Mouse (Mus musculus) thymus, adult 2 months (tissue): Measurements from ENCODE around the gene Tspan4.

Experiments
- CTCF ChIP-seq: fragments of 200-500 bp; IDR thresholded peaks from 2 replicates; pipeline ENCODE4 v1.5.1; 2012; ENCODE audit warnings: mild to moderate bottlenecking, control low read depth, low read length, moderate library complexity, borderline replicate concordance; ENCODE audit not compliant: control insufficient read depth, poor library complexity, insufficient read depth; ENCODE audit errors: extremely low read depth
- POLR2A ChIP-seq: fragments of 200-500 bp; IDR thresholded peaks from 2 replicates; pipeline ENCODE4 v1.6.1; 2012; ENCODE audit warnings: mild to moderate bottlenecking, low read length, control low read depth, moderate library complexity; ENCODE audit not compliant: control insufficient read depth, poor library complexity, insufficient read depth; ENCODE audit errors: extremely low read depth

DNA sequence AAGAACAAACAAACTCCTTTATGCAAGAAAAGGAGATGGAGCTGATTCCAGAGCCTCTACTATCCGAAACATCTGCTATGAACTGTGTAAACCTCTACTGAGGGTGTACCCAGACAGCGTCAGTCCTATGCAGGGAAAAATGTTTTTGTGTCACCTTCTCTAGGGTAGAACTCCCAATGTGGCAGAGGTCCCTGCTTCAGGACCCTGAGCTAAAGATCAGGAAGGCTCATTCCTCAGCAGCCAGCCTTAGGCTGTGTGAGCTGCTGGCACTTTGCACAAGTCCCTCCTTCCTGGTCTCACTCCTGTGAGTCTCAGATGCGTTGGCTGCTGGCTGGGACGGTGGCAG, 50.5 kb downstream of the Tspan4 start:
- TF ChIP-seq POLR2A (no peak), CTCF (no peak)
